Mouse (Mus musculus) c-Kit-negative CD71-positive TER-119-positive erythroid progenitor cells, embryonic 14.5 days (primary cell): ENCODE data around the gene Crk.

Experiments used
- DNase-seq: peaks from one replicate; pipeline ENCODE4 v3.0.0-alpha.2; 2013; ENCODE audit warnings: low read depth, low spot score

The Crk gene

GRCm38 (mm10) chr11:75678747-75679438 lies at the start of gene Crk:
TSS of gene Crk (plus strand) at chr11:75679259.
- DNase-seq: peak; percentile 99

- DNase-seq: no peak
Measured at GRCm38 (mm10) chr11:75630098-75630497, 49.0 kb upstream of the Crk start.

- DNase-seq: peak; percentile 96
Measured at GRCm38 (mm10) chr11:75630645-75631229, 48.3 kb upstream of the Crk start, which contains the start of gene Inpp5k. TSS of gene Inpp5k (plus strand) at chr11:75630988.

- no peak for DNase-seq
Measured at GRCm38 (mm10) chr11:75631561-75632225, 47.4 kb upstream of the Crk start.

GRCm38 (mm10) chr11:75632921-75633320 lies 46.1 kb upstream of the Crk start:
- DNase-seq: no peak

- DNase-seq: no peak
Measured at GRCm38 (mm10) chr11:75634801-75635200, 44.3 kb upstream of the Crk start.

- no peak for DNase-seq
Measured at GRCm38 (mm10) chr11:75635315-75635714, 43.7 kb upstream of the Crk start.

GRCm38 (mm10) chr11:75643323-75643722 lies 35.7 kb upstream of the Crk start:
- no peak for DNase-seq

- DNase-seq: no peak
Measured at GRCm38 (mm10) chr11:75644684-75645083, 34.4 kb upstream of the Crk start.

GRCm38 (mm10) chr11:75647681-75648211 lies 31.3 kb upstream of the Crk start:
- DNase-seq: no peak

- no peak for DNase-seq
Measured at GRCm38 (mm10) chr11:75649155-75649561, 29.9 kb upstream of the Crk start.

GRCm38 (mm10) chr11:75650311-75650710 lies 28.7 kb upstream of the Crk start, which contains the start of gene Myo1c:
TSS of gene Myo1c (plus strand) at chr11:75650504.
- no peak for DNase-seq

GRCm38 (mm10) chr11:75650958-75651425 lies 28.1 kb upstream of the Crk start:
- no peak for DNase-seq

- DNase-seq: peak; percentile 64
Measured at GRCm38 (mm10) chr11:75651426-75652221, 27.4 kb upstream of the Crk start.

- no peak for DNase-seq
Measured at GRCm38 (mm10) chr11:75652222-75652941, 26.7 kb upstream of the Crk start.

GRCm38 (mm10) chr11:75652942-75653684 lies 25.9 kb upstream of the Crk start:
- no peak for DNase-seq

GRCm38 (mm10) chr11:75653781-75654470 lies 25.1 kb upstream of the Crk start:
- peak; percentile 61 for DNase-seq

GRCm38 (mm10) chr11:75654471-75655390 lies 24.3 kb upstream of the Crk start:
- DNase-seq: peak; percentile 43
